Mouse (Mus musculus) c-Kit-negative CD71-positive TER-119-positive erythroid progenitor cells, embryonic 14.5 days (primary cell): ENCODE measurements around the gene Psme3.

Experiments
- DNase-seq: peaks from one replicate; pipeline ENCODE4 v3.0.0-alpha.2; 2013; ENCODE audit warnings: low read depth, low spot score

The Psme3 gene

DNA sequence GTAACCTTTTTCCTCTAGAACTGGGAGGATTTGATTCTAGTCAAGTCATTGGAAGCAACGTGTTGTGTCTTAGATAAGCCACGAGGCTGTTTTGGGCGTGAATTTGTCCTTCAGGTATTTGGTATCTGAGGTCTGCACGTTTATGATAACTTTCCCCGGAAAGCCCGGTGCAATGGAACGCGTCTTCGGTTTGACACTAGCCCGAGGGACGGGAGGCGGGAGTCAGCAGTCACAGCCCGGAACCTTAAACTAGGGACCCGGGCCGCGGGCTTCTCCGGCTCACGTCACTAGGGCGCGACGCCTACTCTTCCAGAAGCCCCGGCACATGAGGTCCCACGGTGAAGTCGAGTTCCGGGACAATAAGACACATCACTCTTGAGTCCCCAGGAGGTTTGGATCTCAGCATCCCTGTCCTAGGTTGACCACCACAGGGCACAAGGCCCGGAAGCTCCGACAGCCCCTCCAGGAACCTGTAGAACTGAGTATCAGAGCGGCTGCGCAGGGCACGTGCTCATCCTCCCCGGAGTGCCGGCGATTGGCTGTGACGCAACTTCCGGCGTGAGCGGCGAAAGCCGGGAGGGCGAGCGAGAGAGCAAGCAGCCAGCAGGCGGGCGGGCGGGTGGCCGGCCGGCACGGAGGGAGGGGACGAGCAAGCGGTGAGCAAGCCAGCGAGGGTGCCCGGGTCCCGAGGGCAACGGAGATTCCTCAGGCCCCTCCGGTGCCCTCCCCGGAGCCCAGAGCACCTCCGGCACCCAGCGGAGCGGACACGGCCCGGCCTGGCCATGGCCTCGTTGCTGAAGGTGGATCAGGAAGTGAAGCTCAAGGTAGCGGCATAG lies at the start of gene Psme3:
Psme3 (plus strand) TSS at position 549 of the 836 bp plus-strand sequence.
- peak; percentile 94 for DNase-seq

DNA sequence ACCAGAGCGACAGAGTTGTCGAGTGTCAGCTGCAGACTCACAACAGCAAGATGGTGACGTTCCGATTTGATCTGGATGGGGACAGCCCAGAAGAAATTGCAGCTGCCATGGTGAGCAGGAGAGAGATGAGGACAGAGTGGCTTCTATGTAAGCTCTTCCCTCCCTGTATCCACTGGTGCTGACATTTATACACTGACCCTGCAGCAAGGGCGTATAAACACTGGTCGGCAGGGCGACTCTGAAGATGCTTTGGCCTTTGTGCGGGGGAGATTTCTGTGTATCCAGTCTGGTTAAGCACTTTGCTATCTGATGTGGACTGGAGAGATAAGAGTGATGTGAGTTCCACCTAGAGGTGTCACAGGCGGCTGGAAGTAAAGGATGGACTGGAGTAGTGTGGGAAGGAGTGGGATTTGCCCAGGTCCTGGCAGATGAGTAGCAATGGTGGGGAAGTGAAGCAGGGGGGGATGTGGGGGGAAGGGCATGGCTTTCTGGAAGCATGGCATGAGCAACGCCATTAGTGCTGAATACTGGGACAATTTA lies 46.4 kb upstream of the Psme3 start:
- DNase-seq = no peak

DNA sequence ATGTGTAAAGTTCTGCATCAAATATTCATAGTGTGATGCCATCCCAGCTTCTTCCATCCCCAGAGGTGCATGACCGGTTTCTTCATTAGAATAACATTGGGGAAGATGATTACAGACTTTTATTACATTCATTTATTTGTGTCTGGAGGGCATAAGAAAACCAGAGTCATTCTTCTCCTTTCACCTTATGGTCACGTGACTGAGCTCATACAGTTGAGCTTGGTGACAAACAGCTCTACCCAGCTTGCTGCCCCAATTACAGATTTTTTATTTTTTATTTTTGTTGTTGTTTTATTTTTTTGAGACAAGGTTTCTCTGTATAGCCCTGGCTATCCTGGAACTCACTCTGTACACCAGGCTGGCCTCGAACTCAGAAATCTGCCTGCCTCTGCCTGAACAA lies 43.6 kb upstream of the Psme3 start:
- DNase-seq = no peak

DNA sequence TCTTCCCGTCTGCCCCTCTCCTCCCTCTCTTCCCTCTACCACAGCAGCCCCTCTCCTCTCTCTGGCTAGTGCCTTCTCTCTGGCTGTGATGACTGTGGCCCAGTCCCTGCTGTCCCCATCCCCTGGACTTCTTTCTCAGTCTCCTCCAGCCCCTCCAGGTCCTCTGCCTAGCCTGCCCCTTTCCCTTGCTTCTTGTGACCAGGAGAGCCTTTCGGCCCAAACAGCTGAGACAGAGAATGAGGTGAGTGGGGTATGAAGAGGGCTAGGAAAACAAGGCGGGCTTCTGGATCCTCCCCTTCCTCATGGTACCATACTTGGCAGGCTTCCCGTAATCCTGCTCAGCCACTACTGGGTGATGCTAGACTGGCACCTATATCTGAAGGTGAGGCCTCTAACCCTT lies 40.7 kb upstream of the Psme3 start:
- DNase-seq = no peak

DNA sequence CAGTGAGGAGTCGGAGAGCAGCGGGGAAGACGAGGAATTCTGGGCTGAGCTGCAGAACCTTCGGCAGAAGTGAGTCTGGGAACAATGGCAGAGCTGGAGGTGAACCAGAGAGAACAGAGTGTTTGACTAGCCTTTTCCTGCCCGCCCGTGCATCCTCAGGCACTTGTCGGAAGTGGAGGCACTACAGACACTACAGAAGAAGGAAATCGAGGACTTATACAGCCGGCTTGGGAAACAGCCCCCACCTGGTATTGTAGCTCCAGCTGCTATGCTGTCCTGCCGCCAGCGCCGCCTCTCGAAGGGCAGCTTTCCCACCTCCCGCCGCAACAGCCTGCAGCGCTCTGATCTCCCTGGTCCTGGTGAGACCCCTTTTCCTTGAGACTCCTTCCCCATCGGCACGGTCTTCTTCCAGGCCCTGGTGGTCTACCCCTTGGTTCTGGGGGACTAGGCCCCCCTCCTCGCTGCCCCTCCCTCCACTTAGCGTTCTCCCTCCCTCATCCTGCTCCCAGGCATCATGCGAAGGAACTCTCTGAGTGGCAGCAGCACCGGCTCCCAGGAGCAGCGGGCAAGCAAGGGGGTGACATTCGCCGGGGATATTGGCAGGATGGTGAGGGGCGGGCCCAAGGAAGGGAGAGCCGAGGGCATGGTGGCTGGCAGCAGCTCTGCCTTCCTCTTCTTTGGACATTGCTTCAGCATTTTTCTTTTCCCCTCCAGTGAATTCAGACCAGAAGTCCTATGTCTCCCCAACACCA lies 39.5 kb upstream of the Psme3 start:
- DNase-seq = no peak

DNA sequence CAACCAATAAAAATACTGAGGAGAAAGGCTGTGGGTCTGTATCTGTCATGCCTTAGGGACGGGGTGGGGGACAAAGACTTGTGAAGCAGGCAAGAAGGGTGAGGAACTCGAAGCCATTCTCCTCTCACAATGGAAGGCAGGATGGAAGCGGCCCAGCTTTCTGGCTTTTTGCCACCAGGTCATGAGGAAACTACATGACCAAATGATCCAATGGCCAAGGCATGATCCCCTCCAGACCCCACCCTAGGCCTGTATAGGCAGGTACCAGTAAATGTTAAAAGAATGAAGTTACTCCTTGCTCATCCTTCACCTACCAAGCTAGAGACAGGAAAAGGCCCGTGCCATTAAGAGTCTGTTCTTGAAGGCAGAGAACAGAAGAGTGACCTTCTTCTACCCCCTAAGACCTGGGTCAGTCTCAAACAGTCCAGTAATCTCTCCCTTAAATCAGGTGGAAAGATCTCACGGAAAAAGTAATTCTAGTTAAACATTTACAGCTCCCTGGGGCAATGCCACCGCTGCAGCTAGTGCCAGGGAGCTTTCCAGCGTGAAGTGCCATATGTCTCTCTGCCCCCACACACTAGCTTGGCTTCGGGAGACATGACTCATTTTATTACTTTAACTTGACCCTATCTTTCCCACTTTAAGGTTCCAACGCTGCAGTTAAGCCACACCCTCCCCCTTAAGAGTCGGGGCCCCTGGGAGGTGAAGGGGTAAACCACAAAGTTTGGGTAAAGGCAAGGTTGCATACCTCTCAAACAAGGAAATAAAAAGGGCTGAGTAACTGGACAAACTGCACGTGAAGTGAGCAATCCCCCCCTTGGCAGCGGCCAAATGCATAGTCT lies 38.4 kb upstream of the Psme3 start:
- DNase-seq = no peak

DNA sequence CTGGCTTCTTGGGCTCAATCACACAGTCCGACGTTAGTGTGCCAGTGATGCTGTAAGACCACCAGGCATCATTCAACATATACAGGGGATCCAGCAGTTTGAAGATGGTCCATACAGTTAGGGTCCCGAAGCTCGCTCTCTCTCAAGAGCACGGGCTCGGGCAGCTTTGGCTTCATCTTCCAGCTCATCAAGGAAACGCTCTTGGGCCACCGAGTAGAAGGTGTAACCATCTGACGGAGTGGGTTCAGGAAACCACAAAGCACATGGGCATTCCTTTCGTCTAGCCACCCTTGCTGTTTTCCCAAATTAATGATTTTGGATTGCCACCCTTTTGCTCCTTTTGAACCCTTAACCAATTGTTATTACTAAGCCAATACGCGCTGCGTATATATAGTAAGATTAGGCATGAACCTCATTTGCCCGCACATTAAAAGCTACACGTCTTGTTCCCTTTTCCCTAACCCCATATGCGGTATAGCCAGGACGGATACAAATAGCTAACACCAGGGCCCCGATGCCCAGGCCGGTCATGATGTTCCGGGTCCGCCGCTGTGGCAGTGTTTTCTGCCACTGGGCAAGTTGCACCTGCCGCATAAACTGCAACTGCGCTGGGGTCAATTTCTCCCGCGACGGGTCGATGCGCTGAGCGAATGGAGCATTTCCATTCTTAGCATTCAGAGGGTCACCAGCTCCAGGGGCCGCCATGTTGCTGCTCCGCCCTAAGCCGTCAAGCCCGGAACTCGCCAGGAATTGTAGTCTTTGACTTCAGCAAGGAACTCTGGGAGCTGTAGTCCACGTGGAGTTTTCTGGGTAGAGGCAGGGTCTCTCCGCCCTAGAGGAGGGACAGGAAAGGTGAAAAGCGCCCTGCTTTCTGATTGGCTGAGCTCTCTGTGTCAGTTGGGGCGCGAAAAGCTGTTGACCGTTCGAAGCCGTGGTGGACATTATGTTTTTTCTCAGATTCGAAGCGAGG lies 37.5 kb upstream of the Psme3 start, which contains the start of the genes Cntd1 and Coa3:
Cntd1 (plus strand) TSS at position 790 of the 970 bp plus-strand sequence.
Coa3 (minus strand) TSS at position 892 of the 970 bp plus-strand sequence.
- peak; percentile 63 for DNase-seq

DNA sequence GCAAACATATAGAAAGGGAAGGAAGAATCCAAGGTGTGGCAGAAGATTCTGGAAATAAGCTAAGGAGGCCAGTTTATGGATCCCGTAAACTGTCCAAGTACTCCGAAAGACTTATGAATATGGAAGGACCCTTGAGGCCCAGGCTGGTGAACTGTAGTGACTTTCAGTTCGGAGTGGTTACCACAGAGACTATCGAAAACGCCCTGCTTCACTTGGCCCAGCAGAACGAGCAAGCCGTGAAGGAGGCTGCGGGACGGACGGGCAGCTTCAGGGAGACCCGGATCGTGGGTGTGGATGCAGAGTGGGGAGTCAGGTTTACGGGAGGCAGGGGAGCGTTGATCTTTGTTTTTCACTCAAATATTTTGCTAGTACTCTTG lies 36.8 kb upstream of the Psme3 start:
- DNase-seq = no peak

DNA sequence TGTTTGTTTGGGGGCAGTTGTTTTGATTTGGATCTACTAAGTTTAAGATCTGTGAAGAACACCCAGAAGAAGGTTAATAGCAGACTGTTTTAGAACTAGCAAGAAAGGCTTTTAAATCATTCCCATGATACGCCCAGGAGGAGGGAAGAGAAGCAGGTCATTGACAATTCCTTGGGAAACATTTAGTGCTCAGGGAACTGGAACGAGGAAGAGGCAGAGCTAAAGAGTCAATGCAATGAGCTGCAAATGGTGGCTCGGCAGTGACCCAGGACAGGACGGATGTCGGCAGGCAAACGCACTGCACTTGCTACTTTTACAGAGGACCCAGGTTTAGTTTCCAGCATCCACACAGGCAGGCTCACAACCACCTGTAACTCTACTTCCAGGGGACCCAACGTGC lies 35.2 kb upstream of the Psme3 start:
- DNase-seq = no peak

DNA sequence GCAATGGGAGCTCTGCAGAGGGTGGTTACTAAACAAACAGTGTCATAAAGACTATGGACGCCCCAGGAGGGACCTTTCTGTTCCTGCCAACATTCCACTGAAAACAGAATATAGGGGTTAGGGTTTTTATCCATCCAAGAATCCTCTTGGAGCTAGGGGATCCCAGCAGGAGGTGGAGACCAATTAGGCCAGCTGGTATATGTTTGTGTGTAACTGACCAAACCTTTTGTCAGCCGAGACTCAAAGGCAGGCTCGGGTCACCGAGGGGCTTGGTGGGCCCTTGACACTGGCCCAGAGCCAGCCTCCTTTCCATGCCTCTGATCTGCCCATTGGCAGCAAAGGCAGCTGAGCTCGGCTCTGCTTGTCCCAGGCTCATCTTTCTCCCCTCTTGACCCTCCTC lies 33.1 kb upstream of the Psme3 start:
- DNase-seq = no peak

DNA sequence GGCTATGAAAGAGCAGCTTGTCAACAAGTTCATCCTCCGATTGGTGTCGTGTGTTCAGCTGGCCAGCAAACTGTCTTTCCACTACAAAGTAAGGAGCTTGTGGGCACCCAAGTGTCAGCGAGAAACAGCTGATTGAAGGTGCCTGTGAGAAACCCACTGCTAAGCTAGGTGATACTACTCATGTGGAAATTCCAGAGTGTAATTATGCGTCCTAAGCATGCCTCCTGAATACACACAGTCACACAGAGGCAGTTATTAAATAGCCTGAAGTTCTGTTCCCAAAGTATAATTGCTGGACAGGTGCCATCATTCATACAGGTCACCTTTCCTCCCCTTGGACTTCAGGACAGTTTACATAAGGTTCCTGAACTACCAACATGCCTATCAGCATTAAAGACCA lies 32.2 kb upstream of the Psme3 start:
- DNase-seq = no peak

DNA sequence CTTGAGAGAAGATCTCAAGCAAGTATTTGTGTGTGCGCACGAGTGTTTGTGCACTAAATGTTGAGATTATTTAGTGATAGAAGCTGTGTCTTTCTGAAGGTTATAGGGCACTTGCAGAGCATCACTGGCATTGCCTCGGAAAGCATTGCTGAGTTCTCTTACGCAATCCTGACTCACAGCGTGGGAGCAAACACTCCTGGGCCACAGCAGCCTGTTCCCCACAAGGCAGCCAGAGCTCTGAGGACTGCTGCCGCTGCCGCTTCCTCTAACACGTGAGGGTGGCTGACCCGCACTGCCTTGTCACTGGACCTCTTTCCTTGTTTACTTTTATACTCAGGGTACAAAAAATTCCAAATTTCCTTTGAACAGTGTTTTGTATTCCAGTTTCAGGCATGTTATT lies 28.7 kb upstream of the Psme3 start:
- no peak for DNase-seq

DNA sequence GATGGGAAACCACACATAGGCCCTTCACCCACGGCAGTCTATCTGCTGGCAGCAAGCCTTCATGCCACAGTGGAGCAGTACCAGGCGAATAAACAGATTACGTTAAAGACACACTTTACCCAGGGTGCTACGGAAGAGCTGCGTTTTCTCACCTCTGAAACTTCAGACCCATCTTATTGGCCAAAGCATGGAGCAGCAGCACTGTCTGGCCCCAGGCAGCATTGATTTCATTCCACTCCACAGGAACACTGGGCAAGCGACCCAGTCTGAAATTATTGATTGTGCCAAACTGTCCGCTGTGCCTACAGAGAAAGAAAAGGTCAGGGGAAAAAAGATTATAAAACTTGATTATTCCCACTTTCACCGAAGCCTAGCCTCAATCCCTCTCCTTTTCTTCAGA lies 24.8 kb upstream of the Psme3 start:
- DNase-seq = no peak

DNA sequence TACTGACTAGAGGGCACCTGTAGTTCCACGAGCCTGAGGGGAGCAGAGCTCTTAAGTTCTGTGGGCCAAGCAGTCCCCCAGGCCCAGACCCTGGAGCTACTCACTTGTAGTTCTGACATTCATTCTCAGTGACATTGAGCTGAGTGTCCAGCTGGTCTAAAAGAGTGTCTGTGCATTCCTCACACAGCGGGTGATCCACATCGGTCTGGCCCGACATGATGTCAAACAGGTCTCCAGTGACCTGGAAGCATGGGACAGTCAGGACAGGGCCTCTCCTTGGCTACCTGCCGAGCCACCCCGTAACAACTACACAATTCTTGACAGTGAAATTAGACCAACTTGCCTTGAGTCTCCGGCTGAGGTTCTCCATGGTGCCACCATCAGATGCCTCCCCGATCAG lies 20.8 kb upstream of the Psme3 start:
- DNase-seq = no peak

DNA sequence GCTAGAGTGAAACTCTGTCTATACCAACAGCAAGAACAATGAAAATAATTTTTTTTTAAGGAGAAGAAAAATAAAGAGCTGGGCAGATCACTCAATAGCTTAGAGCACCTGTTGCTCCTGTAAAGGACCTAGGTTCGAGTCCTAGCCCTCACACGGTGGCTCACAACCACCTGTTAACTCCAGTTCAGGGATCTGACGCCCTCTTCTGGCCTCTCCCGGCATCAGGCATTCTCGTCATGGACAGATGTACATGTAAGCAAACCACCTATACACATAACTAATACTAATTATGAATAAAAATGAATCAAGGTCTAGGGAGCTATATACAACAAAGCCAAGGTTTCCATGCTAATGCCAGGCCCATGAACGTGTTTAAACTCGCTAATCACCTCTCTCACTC lies 15.1 kb upstream of the Psme3 start:
- DNase-seq = peak; percentile 52

DNA sequence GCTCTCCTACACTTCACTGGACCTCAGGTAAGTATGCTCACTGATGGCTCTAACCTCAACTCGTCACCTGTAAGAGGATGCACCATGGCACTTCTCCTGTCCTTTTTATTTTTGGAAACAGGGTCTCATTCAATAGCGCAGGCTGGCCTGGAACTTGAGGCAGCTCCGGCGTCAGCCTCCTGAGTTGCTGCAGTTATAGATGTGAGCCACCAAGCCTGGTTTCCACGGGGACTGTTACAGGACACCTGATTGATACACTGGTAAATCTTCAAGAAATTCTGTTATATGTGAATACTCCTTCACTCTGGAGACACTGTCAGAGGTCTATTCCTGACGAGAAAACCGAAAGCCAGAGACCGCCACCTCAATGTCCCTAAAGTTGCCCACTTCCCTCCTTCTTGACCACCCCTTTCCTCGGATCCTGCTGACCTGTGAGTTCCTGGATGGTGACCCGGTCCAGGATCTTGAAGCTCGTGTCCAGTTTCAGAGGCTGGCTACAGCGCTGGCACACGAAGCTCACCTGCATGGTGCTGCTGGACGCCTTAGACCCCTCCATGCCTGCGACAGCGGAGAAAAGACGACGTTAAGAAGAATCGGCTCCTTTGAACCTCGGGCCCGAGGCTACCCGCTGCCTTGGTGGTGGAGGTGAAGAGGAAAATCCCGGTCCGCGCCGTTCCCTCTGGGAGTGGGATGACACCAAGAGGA lies 14.6 kb upstream of the Psme3 start:
- no peak for DNase-seq

DNA sequence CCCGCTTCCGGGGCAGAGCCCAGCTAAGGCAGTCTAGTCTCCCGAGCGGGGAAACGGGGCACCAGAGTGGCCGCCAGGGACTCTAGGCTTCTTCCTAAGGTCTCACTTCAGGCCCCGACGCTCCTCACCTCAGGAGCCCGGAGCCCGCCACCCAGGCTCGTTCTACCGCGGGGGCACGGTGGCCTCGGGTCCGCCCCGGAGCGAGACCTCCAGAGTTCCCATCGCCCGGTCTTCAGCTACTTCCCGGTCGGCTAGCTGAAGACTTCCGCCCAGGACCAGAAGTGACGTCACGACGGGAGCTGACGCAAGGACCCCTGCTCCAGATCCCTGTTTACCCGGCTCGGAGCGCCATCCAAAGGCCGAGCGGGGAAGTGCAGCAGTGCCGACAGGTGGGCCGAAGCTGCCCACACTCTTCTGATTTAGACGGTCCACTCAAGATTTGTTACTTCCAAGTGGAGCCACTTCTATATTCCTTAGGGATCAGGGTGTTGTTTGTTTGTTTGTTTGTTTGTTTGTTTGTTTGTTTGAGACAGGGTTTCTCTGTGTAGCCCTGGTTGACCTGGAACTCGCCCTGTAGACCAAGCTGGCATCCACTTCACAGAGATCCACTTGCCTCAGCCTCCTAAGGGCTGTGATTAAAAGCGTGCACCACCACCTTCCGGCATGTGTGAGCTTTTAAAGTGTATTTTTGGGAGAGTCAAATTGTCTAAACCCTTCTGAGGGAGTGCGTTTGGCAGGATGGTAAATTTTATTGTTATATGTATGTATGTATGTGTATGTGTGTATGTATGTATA lies 13.8 kb upstream of the Psme3 start, which contains the start of gene Becn1:
Becn1 (minus strand) TSS at position 283 of the 795 bp plus-strand sequence.
- peak; percentile 92 for DNase-seq

DNA sequence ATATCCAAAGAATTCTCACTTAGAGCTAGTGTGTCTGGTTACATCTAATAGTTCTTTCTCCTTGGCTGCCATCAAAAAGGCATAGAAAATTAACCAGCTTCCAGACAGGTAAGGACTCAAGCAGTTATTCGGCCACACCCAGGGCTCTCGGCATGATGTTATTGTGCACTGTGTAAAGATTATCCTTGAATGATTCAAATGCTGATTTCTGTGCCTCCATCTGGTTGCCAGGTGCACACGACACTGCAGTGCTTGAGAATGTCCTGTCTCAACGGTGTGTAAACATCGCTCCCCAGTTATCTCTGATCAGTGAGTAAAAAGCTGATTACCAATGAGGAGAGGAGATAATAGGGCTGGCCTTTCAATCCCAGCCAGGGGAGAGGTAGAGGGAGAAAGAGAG lies 8.3 kb upstream of the Psme3 start:
- no peak for DNase-seq

DNA sequence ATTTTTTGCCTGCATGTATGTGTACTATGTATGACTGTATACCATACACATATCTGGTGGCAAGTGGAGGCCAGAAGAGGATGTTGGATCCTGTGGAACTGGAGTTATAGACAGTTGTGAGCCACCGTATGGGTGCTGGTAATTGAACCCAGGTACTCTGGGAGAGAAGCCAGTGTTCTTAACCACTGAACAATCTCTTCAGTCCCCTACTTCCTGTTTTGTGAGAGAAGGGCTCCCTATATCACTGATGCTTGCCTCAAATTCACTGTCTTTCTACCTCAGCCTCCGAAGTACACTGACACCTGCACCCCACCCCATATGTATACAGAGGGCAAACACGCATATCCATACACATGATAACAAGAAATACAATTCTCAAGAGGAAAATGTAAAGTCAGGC lies 4.9 kb upstream of the Psme3 start:
- DNase-seq = no peak
